Mouse (Mus musculus): Measurements from ENCODE around the gene BC035044. TPM values are rescaled to one million over a fixed set of nuclear protein-coding genes. Genes with fewer than 3 reads are reported as not detected.

The BC035044 gene
- 0.18 and 0.43 TPM in 2 replicates for polyA plus RNA-seq (2015; fragmentation: Nextera tagmentation; extraction: Ambion mirVana)

GRCm38 (mm10) chr6:128890948-128891355 lies at the start of gene BC035044:
BC035044 (minus strand) TSS chr6:128891126.

GRCm38 (mm10) chr6:128934081-128934480 lies 43.2 kb upstream of the BC035044 start, which contains the start of gene Clec2g:
Clec2g (plus strand) TSS chr6:128934381.

GRCm38 (mm10) chr6:128887091-128887790 lies 3.7 kb downstream of the BC035044 start, which contains the start of gene Clec2i:
Clec2i (plus strand) TSS chr6:128887588.

GRCm38 (mm10) chr6:128826132-128826531 lies 64.8 kb downstream of the BC035044 start, which contains the start of the genes Gm44511 and Klrb1b:
Gm44511 (minus strand) TSS chr6:128826315.
Klrb1b (minus strand) TSS chr6:128826331.

Small RNA genes lying within 50 kb of the gene (microRNA-seq; reads per million reads assigned to microRNA genes)
- 0 reads per million in 2 experiments for gene Gm27336

Other genes with a start within 250 kb of the BC035044 start
- gene Clec2h, start 228.7 kb downstream of the BC035044 start, polyA plus RNA-seq (2015; fragmentation: Nextera tagmentation; extraction: Ambion mirVana) = not detected in 2 replicates
- not detected in 2 replicates for gene Klrb1, start 168.1 kb downstream of the BC035044 start, polyA plus RNA-seq (2015; fragmentation: Nextera tagmentation; extraction: Ambion mirVana)
- 0.12 and 0.13 TPM in 2 replicates for gene Klrb1c, start 101.9 kb downstream of the BC035044 start, polyA plus RNA-seq (2015; fragmentation: Nextera tagmentation; extraction: Ambion mirVana)
- not detected in 2 replicates for gene Gm44511, start 64.8 kb downstream of the BC035044 start, polyA plus RNA-seq (2015; fragmentation: Nextera tagmentation; extraction: Ambion mirVana)
- gene Klrb1b, start 64.8 kb downstream of the BC035044 start, polyA plus RNA-seq (2015; fragmentation: Nextera tagmentation; extraction: Ambion mirVana) = 0.06 and 0.24 TPM in 2 replicates
- 0.22 and 0.26 TPM in 2 replicates for gene Clec2i, start 3.5 kb downstream of the BC035044 start, polyA plus RNA-seq (2015; fragmentation: Nextera tagmentation; extraction: Ambion mirVana)
- gene Clec2g, start 43.3 kb upstream of the BC035044 start, polyA plus RNA-seq (2015; fragmentation: Nextera tagmentation; extraction: Ambion mirVana) = 0.46 TPM in 1 of 2 replicates, not detected in the other
- 0.30 and 0.44 TPM in 2 replicates for gene Klrb1f, start 154.8 kb upstream of the BC035044 start, polyA plus RNA-seq (2015; fragmentation: Nextera tagmentation; extraction: Ambion mirVana)
- 0.28 TPM in 2 replicates for gene Clec2e, start 209.8 kb upstream of the BC035044 start, polyA plus RNA-seq (2015; fragmentation: Nextera tagmentation; extraction: Ambion mirVana)

Data from skeletal muscle tissue, postnatal 0 days (tissue).